Mouse (Mus musculus): ENCODE results near the gene Edrf1.
"Not testable (repeated sequence)": the region's sequence is repeated elsewhere in the genome, so short reads cannot be mapped to it uniquely, and the experiment has no call there.

Gene Edrf1

GRCm38 (mm10) chr7:133645716-133646115, 8.4 kb downstream of the Edrf1 start:
- no peak for DNase-seq (ENCODE audit: low read depth, low spot score)

GRCm38 (mm10) chr7:133662467-133662866, 25.1 kb downstream of the Edrf1 start:
- DNase-seq (ENCODE audit: low read depth, low spot score) = no peak

- peak; percentile 42 for DNase-seq (ENCODE audit: low read depth, low spot score)
Observed at GRCm38 (mm10) chr7:133669071-133669470, 31.7 kb downstream of the Edrf1 start.

GRCm38 (mm10) chr7:133669946-133670345, 32.6 kb downstream of the Edrf1 start:
- no peak for DNase-seq (ENCODE audit: low read depth, low spot score)

- DNase-seq (ENCODE audit: low read depth, low spot score) = no peak
Observed at GRCm38 (mm10) chr7:133670846-133671245, 33.5 kb downstream of the Edrf1 start.

- DNase-seq (ENCODE audit: low read depth, low spot score) = peak; percentile 91
Observed at GRCm38 (mm10) chr7:133676002-133676401, 38.7 kb downstream of the Edrf1 start.

- no peak for DNase-seq (ENCODE audit: low read depth, low spot score)
Observed at GRCm38 (mm10) chr7:133678716-133679115, 41.4 kb downstream of the Edrf1 start.

- DNase-seq (ENCODE audit: low read depth, low spot score) = no peak
Observed at GRCm38 (mm10) chr7:133679439-133679838, 42.1 kb downstream of the Edrf1 start.

- DNase-seq (ENCODE audit: low read depth, low spot score) = no peak
Observed at GRCm38 (mm10) chr7:133679961-133680360, 42.6 kb downstream of the Edrf1 start, which contains the start of gene Mmp21. Mmp21 (minus strand) TSS chr7:133680061.

- DNase-seq (ENCODE audit: low read depth, low spot score) = no peak
Observed at GRCm38 (mm10) chr7:133683626-133684025, 46.3 kb downstream of the Edrf1 start.

GRCm38 (mm10) chr7:133684110-133684509, 46.8 kb downstream of the Edrf1 start:
- peak; percentile 60 for DNase-seq (ENCODE audit: low read depth, low spot score)

GRCm38 (mm10) chr7:133684701-133685100, 47.4 kb downstream of the Edrf1 start:
- DNase-seq (ENCODE audit: low read depth, low spot score) = no peak

- not testable (repeated sequence) for DNase-seq (ENCODE audit: low read depth, low spot score)
Observed at GRCm38 (mm10) chr7:133685644-133686043, 48.3 kb downstream of the Edrf1 start.

GRCm38 (mm10) chr7:133698021-133698709, 60.8 kb downstream of the Edrf1 start:
- no peak for DNase-seq (ENCODE audit: low read depth, low spot score)

GRCm38 (mm10) chr7:133699885-133700284, 62.5 kb downstream of the Edrf1 start:
- no peak for DNase-seq (ENCODE audit: low read depth, low spot score)

- no peak for DNase-seq (ENCODE audit: low read depth, low spot score)
Observed at GRCm38 (mm10) chr7:133701366-133701765, 64.0 kb downstream of the Edrf1 start.

- DNase-seq (ENCODE audit: low read depth, low spot score) = no peak
Observed at GRCm38 (mm10) chr7:133702333-133702732, 65.0 kb downstream of the Edrf1 start.

- peak; percentile 72 for DNase-seq (ENCODE audit: low read depth, low spot score)
Observed at GRCm38 (mm10) chr7:133703906-133704305, 66.6 kb downstream of the Edrf1 start.

GRCm38 (mm10) chr7:133707301-133707700, 70.0 kb downstream of the Edrf1 start:
- no peak for DNase-seq (ENCODE audit: low read depth, low spot score)

- DNase-seq (ENCODE audit: low read depth, low spot score) = no peak
Observed at GRCm38 (mm10) chr7:133715387-133715786, 78.0 kb downstream of the Edrf1 start.

GRCm38 (mm10) chr7:133718580-133718979, 81.2 kb downstream of the Edrf1 start:
- DNase-seq (ENCODE audit: low read depth, low spot score) = peak; percentile 30

GRCm38 (mm10) chr7:133720616-133721015, 83.3 kb downstream of the Edrf1 start:
- no peak for DNase-seq (ENCODE audit: low read depth, low spot score)

Data from ZHBTc4 (cell line).